Mouse (Mus musculus) small intestine, adult 2 months (tissue): ENCODE data around the gene Emd.

Source experiments
- CTCF ChIP-seq: fragments of 200-500 bp; IDR thresholded peaks from 2 replicates; pipeline ENCODE4 v1.5.1; 2012; ENCODE audit warnings: low read depth, mild to moderate bottlenecking, control low read depth, inconsistent platforms, low read length, moderate library complexity, mixed read lengths; ENCODE audit not compliant: insufficient replicate concordance, insufficient read length; ENCODE audit errors: extremely low read depth
- POLR2A ChIP-seq: fragments of 200-500 bp; IDR thresholded peaks from 2 replicates; pipeline ENCODE4 v1.6.1; 2012; ENCODE audit warnings: low read depth, mild to moderate bottlenecking, control low read depth, inconsistent platforms, low read length, moderate library complexity

- TF ChIP-seq CTCF = no peak
- TF ChIP-seq POLR2A = no peak
Measured at GRCm38 (mm10) chrX:74218496-74218895, 36.0 kb upstream of the Emd start.
